Mouse (Mus musculus): ENCODE measurements around the gene Inpp5k. TPM values are rescaled to one million over a fixed set of nuclear protein-coding genes. Genes with fewer than 3 reads are reported as not detected.

Inpp5k gene
- polyA plus RNA-seq, 1 experiment from 2014 or later: 19.8 TPM

DNA sequence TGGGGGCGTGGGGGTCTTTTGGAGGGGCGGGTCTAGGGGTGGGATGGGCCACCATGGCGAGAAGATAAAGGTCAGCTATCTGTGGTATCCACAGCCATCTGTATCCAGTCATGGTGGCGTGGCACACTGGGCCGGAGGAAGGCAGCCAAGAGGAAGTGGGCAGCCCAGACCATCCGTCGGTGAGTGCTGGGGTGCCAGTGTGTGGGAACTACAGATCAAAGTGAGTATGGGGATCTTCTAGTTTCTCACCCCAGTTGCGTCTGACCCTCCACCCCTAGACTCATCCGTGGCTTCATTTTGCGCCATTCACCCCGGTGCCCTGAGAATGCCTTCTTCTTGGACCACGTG is 39.0 kb downstream of the Inpp5k start:
- Histone ChIP-seq H3K4me2 (replicated peaks) (no peak overlapping the region), H3K4me3 (no peak overlapping the region), H3K9ac (no peak overlapping the region), H3K9me3 (no peaks in the 10 kb centered on the region), H3K27ac (no peak overlapping the region), H3K27me3 (no peaks in the 10 kb centered on the region), H3K4me1 (no peaks in the 10 kb centered on the region), H3K36me3 (peaks cover 70% of the 10 kb centered on the region)
- 85% methylated on average over 12 of the region's 12 CpGs for WGBS
- ATAC-seq (ENCODE audit: insufficient number of reproducible peaks, insufficient read depth, low FRiP score, low TSS enrichment): no peak

DNA sequence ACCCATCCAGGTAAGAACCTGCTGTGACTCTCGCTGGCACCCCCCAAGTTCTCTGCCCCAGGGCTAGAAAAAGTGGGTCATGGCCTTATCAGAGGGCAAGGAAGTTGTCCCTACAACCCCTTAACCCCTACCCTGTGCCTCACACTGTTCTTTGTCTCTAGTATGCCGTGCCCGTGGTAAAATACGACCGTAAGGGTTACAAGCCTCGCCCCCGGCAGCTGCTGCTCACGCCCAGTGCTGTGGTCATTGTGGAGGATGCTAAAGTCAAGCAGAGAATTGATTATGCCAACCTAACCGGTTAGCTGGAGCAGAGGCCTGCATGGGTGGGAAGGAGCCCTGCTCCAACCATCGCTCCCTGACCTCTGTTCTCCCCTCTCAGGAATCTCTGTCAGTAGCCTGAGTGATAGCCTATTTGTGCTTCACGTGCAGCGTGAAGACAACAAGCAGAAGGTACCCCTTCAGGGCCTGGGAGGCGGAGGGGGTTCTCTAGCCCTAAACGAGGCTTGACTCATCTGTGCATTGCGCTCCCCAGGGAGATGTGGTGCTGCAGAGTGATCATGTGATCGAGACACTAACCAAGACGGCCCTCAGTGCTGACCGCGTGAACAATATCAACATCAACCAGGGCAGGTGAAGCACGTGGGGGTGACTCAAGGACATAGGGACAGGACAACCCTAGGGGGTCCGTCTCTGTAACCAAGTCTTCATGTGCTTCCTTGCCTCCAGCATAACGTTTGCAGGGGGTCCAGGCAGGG is 40.8 kb downstream of the Inpp5k start:
- H3K9me3 ChIP-seq: no peaks in the 10 kb centered on the region
- no peak for ATAC-seq (ENCODE audit: insufficient number of reproducible peaks, insufficient read depth, low FRiP score, low TSS enrichment)
- H3K27me3 ChIP-seq: no peaks in the 10 kb centered on the region
- H3K9ac ChIP-seq: no peak overlapping the region
- 85% methylated on average over 22 of the region's 22 CpGs for WGBS
- H3K27ac ChIP-seq: no peak overlapping the region
- no peaks in the 10 kb centered on the region for H3K4me1 ChIP-seq
- H3K36me3 ChIP-seq: peaks cover 54% of the 10 kb centered on the region
- no peak overlapping the region for H3K4me3 ChIP-seq
- H3K4me2 ChIP-seq (replicated peaks): no peak overlapping the region

GRCm38 (mm10) chr11:75673411-75673810 is 42.6 kb downstream of the Inpp5k start:
- WGBS: 88% methylated on average over 5 of the region's 5 CpGs
- Histone ChIP-seq H3K36me3 (peaks cover 43% of the 10 kb centered on the region), H3K4me2 (replicated peaks) (no peak overlapping the region), H3K27ac (no peak overlapping the region), H3K4me3 (no peak overlapping the region), H3K9ac (no peak overlapping the region), H3K9me3 (no peaks in the 10 kb centered on the region), H3K4me1 (no peaks in the 10 kb centered on the region), H3K27me3 (no peaks in the 10 kb centered on the region)
- ATAC-seq (ENCODE audit: insufficient number of reproducible peaks, insufficient read depth, low FRiP score, low TSS enrichment): no peak

DNA sequence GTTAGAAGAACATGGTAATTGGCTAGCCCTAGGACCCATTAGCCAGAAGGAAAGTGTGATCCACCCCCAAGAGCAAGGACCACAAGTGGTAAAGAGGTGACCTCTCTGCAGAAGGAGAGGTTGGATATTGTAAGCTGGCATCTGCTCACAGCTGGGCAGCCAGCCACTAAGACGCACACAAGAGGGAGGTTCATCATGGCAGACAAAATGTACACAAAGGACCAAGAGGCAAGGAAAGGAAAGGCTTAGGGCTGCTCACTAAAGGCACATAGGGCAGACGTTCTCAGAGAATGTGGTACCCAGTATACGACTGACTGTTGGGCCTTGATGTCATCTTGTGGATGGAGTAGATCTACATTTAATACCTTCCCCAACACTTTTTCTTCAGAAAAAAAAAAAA is 44.1 kb downstream of the Inpp5k start:
- no peak overlapping the region for H3K4me3 ChIP-seq
- ATAC-seq (ENCODE audit: insufficient number of reproducible peaks, insufficient read depth, low FRiP score, low TSS enrichment): no peak
- H3K9me3 ChIP-seq: no peaks in the 10 kb centered on the region
- no peak overlapping the region for H3K9ac ChIP-seq
- WGBS: 80% methylated on average over 3 of the region's 3 CpGs
- no peak overlapping the region for H3K27ac ChIP-seq
- H3K4me2 ChIP-seq (replicated peaks): no peak overlapping the region
- H3K36me3 ChIP-seq: peaks cover 34% of the 10 kb centered on the region
- no peaks in the 10 kb centered on the region for H3K27me3 ChIP-seq
- H3K4me1 ChIP-seq: peaks cover under 1% of the 10 kb centered on the region; the same call in 1 of the 2 replicates

GRCm38 (mm10) chr11:75677881-75678746 is 47.3 kb downstream of the Inpp5k start:
- ATAC-seq (ENCODE audit: insufficient number of reproducible peaks, insufficient read depth, low FRiP score, low TSS enrichment): 0 out of 2 replicates have a peak, but pooled peaks have one; percentile 2
- Histone ChIP-seq H3K4me1 (peaks cover 9% of the 10 kb centered on the region), H3K9ac (no peak overlapping the region), H3K27me3 (no peaks in the 10 kb centered on the region), H3K27ac (peak overlapping the region; percentile 30; the same call in 1 of the 2 replicates), H3K9me3 (no peaks in the 10 kb centered on the region), H3K4me3 (peak overlapping the region; percentile 99), H3K4me2 (replicated peaks) (peak overlapping the region; percentile 72), H3K36me3 (peaks cover 8% of the 10 kb centered on the region)
- 84% methylated on average over 3 of the region's 3 CpGs for WGBS

GRCm38 (mm10) chr11:75678747-75679438 is 48.1 kb downstream of the Inpp5k start, which contains the start of gene Crk:
Gene Crk, plus strand, starts transcription at chr11:75679259.
- ATAC-seq (ENCODE audit: insufficient number of reproducible peaks, insufficient read depth, low FRiP score, low TSS enrichment): peak; percentile 96
- H3K4me2 ChIP-seq (replicated peaks): peak within 1 kb of the TSS; percentile 72
- peak within 1 kb of the TSS; percentile 96 for H3K27ac ChIP-seq
- H3K4me1 ChIP-seq: peaks cover 9% of the 10 kb centered on the region
- H3K9me3 ChIP-seq: no peaks in the 10 kb centered on the region
- peak within 1 kb of the TSS; percentile 85 for H3K9ac ChIP-seq
- under 1% methylated on average over 55 of the region's 55 CpGs for WGBS
- H3K27me3 ChIP-seq: no peaks in the 10 kb centered on the region
- peak within 1 kb of the TSS; percentile 99 for H3K4me3 ChIP-seq
- H3K36me3 ChIP-seq: peaks cover 8% of the 10 kb centered on the region; the same call in 1 of the 2 replicates

DNA sequence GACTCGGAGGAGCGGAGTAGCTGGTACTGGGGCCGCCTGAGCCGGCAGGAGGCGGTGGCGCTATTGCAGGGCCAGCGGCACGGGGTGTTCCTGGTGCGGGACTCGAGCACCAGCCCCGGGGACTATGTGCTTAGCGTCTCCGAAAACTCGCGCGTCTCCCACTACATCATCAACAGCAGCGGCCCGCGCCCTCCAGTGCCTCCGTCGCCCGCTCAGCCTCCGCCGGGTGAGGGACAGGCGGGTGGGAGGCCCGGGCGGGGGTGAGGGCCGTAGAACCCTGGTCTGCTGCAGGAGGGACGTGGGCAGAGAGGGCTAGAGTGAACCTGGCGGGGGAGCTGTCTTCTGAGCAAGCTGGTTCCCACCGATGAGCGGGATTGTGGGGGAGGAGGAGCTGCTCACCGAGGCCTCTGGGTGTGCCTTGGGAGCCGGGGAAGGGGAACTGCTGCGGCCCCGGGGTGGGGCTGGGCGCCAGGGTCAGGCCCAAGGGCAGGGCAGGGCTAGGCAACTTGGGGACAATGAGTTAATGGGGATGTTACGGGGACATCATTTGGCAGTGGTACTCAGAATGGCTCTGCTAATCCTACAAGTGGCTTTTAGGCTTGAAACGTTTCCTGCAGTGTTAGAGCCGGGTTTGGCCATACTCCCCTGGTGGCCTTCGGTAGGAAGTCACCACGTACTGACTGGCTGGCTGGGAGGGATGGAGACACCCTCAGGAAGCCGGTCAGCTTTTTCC is 48.8 kb downstream of the Inpp5k start:
- Histone ChIP-seq H3K9me3 (no peaks in the 10 kb centered on the region), H3K4me3 (peak overlapping the region; percentile 99), H3K36me3 (peaks cover 15% of the 10 kb centered on the region; the same call in 1 of the 2 replicates), H3K4me1 (peaks cover 9% of the 10 kb centered on the region), H3K27me3 (no peaks in the 10 kb centered on the region), H3K9ac (peak overlapping the region; percentile 85), H3K27ac (peak overlapping the region; percentile 96), H3K4me2 (replicated peaks) (peak overlapping the region; percentile 72)
- ATAC-seq (ENCODE audit: insufficient number of reproducible peaks, insufficient read depth, low FRiP score, low TSS enrichment): peak; percentile 77
- WGBS: under 1% methylated on average over 43 of the region's 43 CpGs

- no peaks in the 10 kb centered on the region for H3K9me3 ChIP-seq
- WGBS: 93% methylated on average over 5 of the region's 5 CpGs
- ATAC-seq (ENCODE audit: insufficient number of reproducible peaks, insufficient read depth, low FRiP score, low TSS enrichment): no peak
- H3K27ac ChIP-seq: no peak overlapping the region
- peaks cover 9% of the 10 kb centered on the region for H3K4me1 ChIP-seq
- H3K4me3 ChIP-seq: no peak overlapping the region
- no peak overlapping the region for H3K4me2 ChIP-seq (replicated peaks)
- no peak overlapping the region for H3K9ac ChIP-seq
- H3K27me3 ChIP-seq: no peaks in the 10 kb centered on the region
- peaks cover 20% of the 10 kb centered on the region; the same call in 1 of the 2 replicates for H3K36me3 ChIP-seq
Measured at GRCm38 (mm10) chr11:75684462-75684861, 53.7 kb downstream of the Inpp5k start.

- WGBS: 69% methylated on average over 2 of the region's 2 CpGs
- ATAC-seq (ENCODE audit: insufficient number of reproducible peaks, insufficient read depth, low FRiP score, low TSS enrichment): no peak
- Histone ChIP-seq H3K4me1 (peaks cover 8% of the 10 kb centered on the region), H3K9ac (no peak overlapping the region), H3K4me2 (replicated peaks) (no peak overlapping the region), H3K36me3 (peaks cover 25% of the 10 kb centered on the region; the same call in 1 of the 2 replicates), H3K27me3 (no peaks in the 10 kb centered on the region), H3K4me3 (no peak overlapping the region), H3K27ac (no peak overlapping the region), H3K9me3 (no peaks in the 10 kb centered on the region)
Measured at GRCm38 (mm10) chr11:75684956-75685355, 54.2 kb downstream of the Inpp5k start.

GRCm38 (mm10) chr11:75687343-75687993 is 56.7 kb downstream of the Inpp5k start:
- H3K4me2 ChIP-seq (replicated peaks): no peak overlapping the region

More at GRCm38 (mm10) chr11:75687343-75687993, 56.7 kb downstream of the Inpp5k start:
- no peak overlapping the region for H3K4me3 ChIP-seq
- H3K27me3 ChIP-seq: no peaks in the 10 kb centered on the region
- no peaks in the 10 kb centered on the region for H3K4me1 ChIP-seq
- H3K9me3 ChIP-seq: no peaks in the 10 kb centered on the region
- ATAC-seq (ENCODE audit: insufficient number of reproducible peaks, insufficient read depth, low FRiP score, low TSS enrichment): no peak
- peaks cover 35% of the 10 kb centered on the region for H3K36me3 ChIP-seq
- 62% methylated on average over 2 of the region's 2 CpGs for WGBS
- no peak overlapping the region for H3K9ac ChIP-seq
- no peak overlapping the region for H3K27ac ChIP-seq

Data from embryonic facial prominence, embryonic 12.5 days (tissue).